Mouse (Mus musculus) E14TG2a.4 (cell line): ENCODE measurements around the gene Hist1h2ad.

ENCODE experiments used
- CTCF ChIP-seq: conservative IDR thresholded peaks from 2 replicates; pipeline ENCODE4 v1.5.1; 2014; ENCODE audit warnings: low read length
- NANOG ChIP-seq: IDR thresholded peaks from 2 replicates; pipeline ENCODE4 v1.6.1; 2014; ENCODE audit warnings: borderline replicate concordance, low read length, mixed read lengths
- POU5F1 ChIP-seq: IDR thresholded peaks from 2 replicates; pipeline ENCODE4 v1.6.1; 2014; ENCODE audit warnings: low read length, borderline replicate concordance

DNA sequence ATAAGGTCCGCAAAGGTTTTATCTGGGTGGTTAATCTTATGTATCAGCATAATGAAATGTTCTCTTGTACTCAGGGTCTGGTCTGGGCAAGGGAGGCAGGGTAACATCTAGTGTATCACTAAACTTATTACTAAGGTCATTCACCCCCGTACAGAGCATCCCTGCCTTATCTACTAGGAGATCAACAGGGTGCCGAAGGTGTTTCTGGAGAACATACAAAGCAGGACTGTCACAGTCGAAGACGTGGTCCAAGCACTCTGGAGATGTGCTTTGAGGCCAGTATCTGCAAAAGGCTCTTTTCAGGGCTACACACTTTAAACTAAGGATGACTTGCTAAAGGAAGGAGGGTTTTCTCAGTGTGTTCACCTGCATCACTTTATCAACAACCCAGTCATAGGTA, 27.5 kb upstream of the Hist1h2ad start:
- no peak for TF ChIP-seq CTCF
- TF ChIP-seq NANOG = no peak
- no peak for TF ChIP-seq POU5F1
